Mouse (Mus musculus): Measurements from ENCODE around the gene Rapgef1.

Gene Rapgef1

GRCm38 (mm10) chr2:29641707-29642106, 22.2 kb downstream of the Rapgef1 start:
- DNase-seq (ENCODE audit: extremely low read depth, insufficient read length, low spot score), result no peak

- no peak for DNase-seq (ENCODE audit: extremely low read depth, insufficient read length, low spot score)
Measured at GRCm38 (mm10) chr2:29643418-29643817, 23.9 kb downstream of the Rapgef1 start.

- DNase-seq (ENCODE audit: extremely low read depth, insufficient read length, low spot score), result no peak
Measured at GRCm38 (mm10) chr2:29645071-29645628, 25.6 kb downstream of the Rapgef1 start.

- no peak for DNase-seq (ENCODE audit: extremely low read depth, insufficient read length, low spot score)
Measured at GRCm38 (mm10) chr2:29646613-29647012, 27.1 kb downstream of the Rapgef1 start.

GRCm38 (mm10) chr2:29647162-29647561, 27.6 kb downstream of the Rapgef1 start:
- no peak for DNase-seq (ENCODE audit: extremely low read depth, insufficient read length, low spot score)

- DNase-seq (ENCODE audit: extremely low read depth, insufficient read length, low spot score), result no peak
Measured at GRCm38 (mm10) chr2:29647808-29648207, 28.3 kb downstream of the Rapgef1 start.

GRCm38 (mm10) chr2:29648956-29649794, 29.7 kb downstream of the Rapgef1 start:
- DNase-seq (ENCODE audit: extremely low read depth, insufficient read length, low spot score), result no peak

GRCm38 (mm10) chr2:29649795-29650457, 30.4 kb downstream of the Rapgef1 start:
- DNase-seq (ENCODE audit: extremely low read depth, insufficient read length, low spot score), result peak; percentile 16

GRCm38 (mm10) chr2:29651876-29652275, 32.4 kb downstream of the Rapgef1 start:
- DNase-seq (ENCODE audit: extremely low read depth, insufficient read length, low spot score), result no peak

GRCm38 (mm10) chr2:29655433-29655832, 35.9 kb downstream of the Rapgef1 start:
- no peak for DNase-seq (ENCODE audit: extremely low read depth, insufficient read length, low spot score)

GRCm38 (mm10) chr2:29656095-29656494, 36.6 kb downstream of the Rapgef1 start:
- DNase-seq (ENCODE audit: extremely low read depth, insufficient read length, low spot score), result no peak

- no peak for DNase-seq (ENCODE audit: extremely low read depth, insufficient read length, low spot score)
Measured at GRCm38 (mm10) chr2:29657089-29657488, 37.6 kb downstream of the Rapgef1 start.

- DNase-seq (ENCODE audit: extremely low read depth, insufficient read length, low spot score), result no peak
Measured at GRCm38 (mm10) chr2:29661751-29662191, 42.3 kb downstream of the Rapgef1 start.

- no peak for DNase-seq (ENCODE audit: extremely low read depth, insufficient read length, low spot score)
Measured at GRCm38 (mm10) chr2:29663260-29663877, 43.8 kb downstream of the Rapgef1 start.

- DNase-seq (ENCODE audit: extremely low read depth, insufficient read length, low spot score), result no peak
Measured at GRCm38 (mm10) chr2:29665421-29665820, 45.9 kb downstream of the Rapgef1 start.

GRCm38 (mm10) chr2:29666589-29666988, 47.1 kb downstream of the Rapgef1 start:
- DNase-seq (ENCODE audit: extremely low read depth, insufficient read length, low spot score), result no peak

GRCm38 (mm10) chr2:29667109-29667508, 47.6 kb downstream of the Rapgef1 start:
- no peak for DNase-seq (ENCODE audit: extremely low read depth, insufficient read length, low spot score)

GRCm38 (mm10) chr2:29668011-29668691, 48.6 kb downstream of the Rapgef1 start:
- DNase-seq (ENCODE audit: extremely low read depth, insufficient read length, low spot score), result no peak

GRCm38 (mm10) chr2:29668963-29669362, 49.4 kb downstream of the Rapgef1 start:
- no peak for DNase-seq (ENCODE audit: extremely low read depth, insufficient read length, low spot score)

GRCm38 (mm10) chr2:29669711-29670110, 50.2 kb downstream of the Rapgef1 start:
- no peak for DNase-seq (ENCODE audit: extremely low read depth, insufficient read length, low spot score)
